Mouse (Mus musculus): Measurements from ENCODE around the gene Spi1. TPM values are rescaled to one million over a fixed set of nuclear protein-coding genes. Genes with fewer than 3 reads are reported as not detected.
A peak's percentile ranks its signal among the peaks of the same experiment; 100 is the strongest.
"Not testable (repeated sequence)": the region's sequence is repeated elsewhere in the genome, so short reads cannot be mapped to it uniquely, and the experiment has no call there.

Gene Spi1
- total RNA-seq, 2 experiments from 2014 or later, result 3.6 to 3.8 TPM

- no peak for DNase-seq (ENCODE audit: extremely low spot score in 1 of 2, low spot score in 1 of 2)
These were observed 6.8 kb downstream of the Spi1 start for GRCm38 (mm10) chr2:91088987-91089386.

- DNase-seq (ENCODE audit: extremely low spot score in 1 of 2, low spot score in 1 of 2), result no peak
These were observed 8.0 kb downstream of the Spi1 start for GRCm38 (mm10) chr2:91090208-91090607.

GRCm38 (mm10) chr2:91090827-91091226, 8.6 kb downstream of the Spi1 start:
- DNase-seq (ENCODE audit: extremely low spot score in 1 of 2, low spot score in 1 of 2), result no peak

- DNase-seq (ENCODE audit: extremely low spot score in 1 of 2, low spot score in 1 of 2), result no peak
These were observed 14.3 kb downstream of the Spi1 start for GRCm38 (mm10) chr2:91096524-91096923.

GRCm38 (mm10) chr2:91097015-91097414, 14.8 kb downstream of the Spi1 start:
- no peak for DNase-seq (ENCODE audit: extremely low spot score in 1 of 2, low spot score in 1 of 2)

GRCm38 (mm10) chr2:91098156-91098555, 16.0 kb downstream of the Spi1 start:
- DNase-seq (ENCODE audit: extremely low spot score in 1 of 2, low spot score in 1 of 2), result no peak

- DNase-seq (ENCODE audit: extremely low spot score in 1 of 2, low spot score in 1 of 2), result peak; percentile 82 to 99
These were observed 19.0 kb downstream of the Spi1 start for GRCm38 (mm10) chr2:91101124-91101740.

GRCm38 (mm10) chr2:91108156-91108555, 26.0 kb downstream of the Spi1 start:
- DNase-seq (ENCODE audit: extremely low spot score in 1 of 2, low spot score in 1 of 2), result no peak

GRCm38 (mm10) chr2:91109241-91109640, 27.1 kb downstream of the Spi1 start:
- no peak for DNase-seq (ENCODE audit: extremely low spot score in 1 of 2, low spot score in 1 of 2)

GRCm38 (mm10) chr2:91109807-91110385, 27.7 kb downstream of the Spi1 start:
- DNase-seq (ENCODE audit: extremely low spot score in 1 of 2, low spot score in 1 of 2), result no peak

- DNase-seq (ENCODE audit: extremely low spot score in 1 of 2, low spot score in 1 of 2), result no peak
These were observed 28.2 kb downstream of the Spi1 start for GRCm38 (mm10) chr2:91110429-91110828.

GRCm38 (mm10) chr2:91111832-91112231, 29.6 kb downstream of the Spi1 start:
- DNase-seq (ENCODE audit: extremely low spot score in 1 of 2, low spot score in 1 of 2), result not testable (repeated sequence)

- DNase-seq (ENCODE audit: extremely low spot score in 1 of 2, low spot score in 1 of 2), result no peak
These were observed 30.3 kb downstream of the Spi1 start for GRCm38 (mm10) chr2:91112491-91112890.

GRCm38 (mm10) chr2:91113334-91113733, 31.1 kb downstream of the Spi1 start:
- DNase-seq (ENCODE audit: extremely low spot score in 1 of 2, low spot score in 1 of 2), result no peak

GRCm38 (mm10) chr2:91113852-91114251, 31.7 kb downstream of the Spi1 start:
- DNase-seq (ENCODE audit: extremely low spot score in 1 of 2, low spot score in 1 of 2), result no peak

GRCm38 (mm10) chr2:91114781-91115577, 32.8 kb downstream of the Spi1 start:
- DNase-seq (ENCODE audit: extremely low spot score in 1 of 2, low spot score in 1 of 2), result peak; percentile 90 to 99

GRCm38 (mm10) chr2:91115578-91115970, 33.4 kb downstream of the Spi1 start:
- DNase-seq (ENCODE audit: extremely low spot score in 1 of 2, low spot score in 1 of 2), result no peak

- no peak for DNase-seq (ENCODE audit: extremely low spot score in 1 of 2, low spot score in 1 of 2)
These were observed 34.7 kb downstream of the Spi1 start for GRCm38 (mm10) chr2:91116842-91117241.

GRCm38 (mm10) chr2:91117585-91118275, 35.5 kb downstream of the Spi1 start, which contains the start of gene Mybpc3:
TSS of gene Mybpc3 (plus strand) at chr2:91118144.
- no peak for DNase-seq (ENCODE audit: extremely low spot score in 1 of 2, low spot score in 1 of 2)

- DNase-seq (ENCODE audit: extremely low spot score in 1 of 2, low spot score in 1 of 2), result no peak
These were observed 36.5 kb downstream of the Spi1 start for GRCm38 (mm10) chr2:91118647-91119046.

GRCm38 (mm10) chr2:91119061-91119460, 36.9 kb downstream of the Spi1 start:
- DNase-seq (ENCODE audit: extremely low spot score in 1 of 2, low spot score in 1 of 2), result no peak
